Mouse (Mus musculus): ENCODE data around the gene Map2k5.

Gene Map2k5

DNA sequence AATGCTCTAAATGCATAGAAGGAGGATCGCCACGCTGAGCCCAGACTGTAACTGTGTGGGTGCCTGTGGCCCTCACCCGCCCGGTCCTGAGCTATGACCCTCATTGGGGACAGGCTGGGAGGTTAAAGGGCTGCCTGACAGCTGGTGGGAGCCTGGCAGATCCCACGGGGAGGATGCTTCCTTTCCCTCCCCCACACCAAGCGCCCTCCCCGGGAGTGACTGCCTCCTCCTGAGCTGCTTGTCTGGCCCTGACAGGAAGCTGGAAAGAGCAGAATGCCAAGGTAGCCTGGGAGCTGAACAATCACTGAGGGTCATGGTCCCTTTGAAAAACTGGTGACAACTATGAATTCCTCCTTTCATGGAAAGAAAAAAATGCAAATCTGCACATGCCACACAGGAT, 190.4 kb downstream of the Map2k5 start:
- DNase-seq (ENCODE audit: low read depth, low spot score): no peak

DNA sequence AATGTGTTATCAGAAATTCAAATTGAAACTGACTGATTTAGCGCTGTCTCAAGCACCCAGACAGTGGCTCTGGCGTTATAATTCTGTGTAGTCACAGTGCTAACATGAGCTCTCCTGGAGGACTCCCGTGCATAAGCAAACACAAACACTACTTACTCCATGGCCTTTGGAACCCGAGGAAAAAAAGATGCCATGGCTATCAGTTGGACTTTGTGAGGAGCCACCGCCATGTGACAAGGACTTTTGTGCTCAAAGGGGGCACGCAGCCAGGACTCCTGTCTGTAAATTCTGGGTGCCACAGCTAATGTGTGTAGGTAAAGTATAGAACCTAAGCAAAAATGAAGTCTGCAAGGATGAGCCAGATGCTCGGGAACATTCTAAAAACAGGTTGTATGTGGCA, 192.5 kb downstream of the Map2k5 start:
- no peak for DNase-seq (ENCODE audit: low read depth, low spot score)

DNA sequence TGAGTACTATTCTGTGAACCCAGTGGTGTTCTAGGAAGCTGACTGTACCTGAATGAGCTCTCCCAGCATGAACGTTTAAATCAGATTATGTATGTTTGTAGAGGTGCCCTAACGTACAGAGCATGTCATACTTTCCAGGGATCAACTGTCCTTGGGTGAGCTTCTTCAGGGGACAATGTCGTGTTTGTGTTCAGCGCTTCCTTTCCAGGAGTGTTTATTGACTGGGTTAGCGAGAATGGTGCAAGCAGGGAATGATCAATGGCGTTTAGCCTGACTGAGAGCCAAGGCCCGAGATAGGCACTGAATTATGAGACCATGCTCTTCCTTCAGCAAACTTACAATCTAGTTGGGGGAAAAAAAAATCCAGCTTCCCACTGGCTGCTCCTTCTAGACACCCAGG, 193.8 kb downstream of the Map2k5 start:
- DNase-seq (ENCODE audit: low read depth, low spot score): no peak

DNA sequence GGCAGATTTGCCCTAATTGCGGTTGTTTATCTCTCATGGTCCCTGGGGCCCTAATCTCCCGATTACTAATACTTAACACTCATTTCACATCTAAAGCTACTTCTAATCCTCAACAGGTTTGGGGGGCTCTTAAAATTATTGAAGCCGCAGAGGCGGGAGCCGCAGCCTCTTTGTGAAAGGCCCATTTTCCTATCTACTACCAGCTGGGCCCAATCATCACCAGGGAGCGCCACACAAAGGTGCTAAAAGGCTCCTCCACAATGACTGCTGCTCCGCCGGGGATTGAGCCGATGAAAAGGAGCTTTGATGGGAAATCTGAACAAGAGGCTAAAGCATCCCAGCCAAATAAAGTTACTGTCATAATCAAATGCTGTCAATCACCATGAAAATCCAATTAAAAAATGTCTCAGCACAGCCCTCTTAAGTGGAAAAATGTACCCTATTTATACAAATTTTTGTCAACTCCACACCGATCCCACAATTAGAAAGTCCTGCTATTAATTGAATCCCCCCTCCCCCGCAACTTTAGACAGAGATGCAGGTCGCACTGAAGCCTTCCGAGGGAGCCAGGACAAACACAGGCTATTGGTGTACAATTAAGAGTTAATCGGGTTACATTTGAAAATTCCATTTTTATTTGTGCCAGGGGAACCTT, 195.3 kb downstream of the Map2k5 start:
- no peak for DNase-seq (ENCODE audit: low read depth, low spot score)

DNA sequence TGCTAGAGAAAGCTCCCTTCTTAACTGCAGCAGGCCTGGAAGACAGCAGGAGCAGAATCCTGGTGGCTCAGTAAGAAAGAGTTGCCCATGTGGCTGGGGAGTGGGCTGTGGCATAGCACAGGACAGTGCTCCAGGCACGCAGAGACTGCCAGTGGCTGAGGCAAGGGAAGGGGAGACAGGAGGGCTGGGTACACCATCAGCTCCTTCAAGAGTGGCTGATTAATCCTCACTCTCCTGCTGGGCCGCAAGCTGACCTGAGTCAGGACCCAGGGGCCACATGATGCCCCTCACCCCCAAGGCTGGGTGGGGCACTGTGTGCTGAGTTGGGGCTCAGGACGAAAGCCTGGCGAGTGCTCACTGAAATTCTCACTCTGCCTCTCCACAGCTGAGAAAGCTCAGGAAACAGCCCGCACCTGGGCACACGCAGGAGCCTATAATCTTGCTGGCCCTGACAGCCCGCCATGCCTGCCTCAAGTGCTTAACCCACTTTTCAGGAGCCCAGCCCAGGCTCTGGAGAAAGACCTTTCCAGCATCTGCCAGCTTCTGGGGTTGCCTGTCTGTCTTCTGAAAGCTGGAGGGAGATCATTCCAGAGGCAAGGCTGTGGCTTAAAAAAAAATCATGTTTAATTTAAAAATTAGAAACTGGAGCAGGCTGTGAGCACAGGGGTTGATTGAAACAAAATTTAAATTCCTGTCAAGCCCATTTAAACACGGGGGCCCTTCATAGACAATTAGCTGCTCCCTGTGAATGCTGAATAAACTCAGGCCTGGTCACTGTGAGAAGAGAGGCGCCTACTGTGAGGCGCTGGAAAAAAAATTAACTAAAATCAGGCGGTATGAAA, 196.1 kb downstream of the Map2k5 start:
- DNase-seq (ENCODE audit: low read depth, low spot score): no peak

DNA sequence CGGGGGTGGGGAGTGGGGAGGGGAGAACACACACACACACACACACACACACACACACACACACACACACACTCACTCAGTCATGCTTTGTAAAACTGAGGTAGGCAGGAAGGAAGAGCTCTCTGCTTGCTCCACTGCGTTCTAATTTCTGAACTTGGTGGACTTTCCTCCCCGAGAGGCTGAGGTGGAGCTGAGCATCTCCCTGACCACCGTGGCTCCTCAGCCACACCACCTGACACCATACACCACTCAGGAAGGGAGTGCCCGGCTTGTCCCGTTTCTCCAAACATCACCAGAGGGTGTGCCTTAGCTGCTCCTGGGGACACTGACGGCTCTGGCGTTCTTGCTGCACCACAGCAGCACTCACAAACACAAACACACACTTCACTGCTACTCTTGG, 199.4 kb downstream of the Map2k5 start:
- DNase-seq (ENCODE audit: low read depth, low spot score): no peak

DNA sequence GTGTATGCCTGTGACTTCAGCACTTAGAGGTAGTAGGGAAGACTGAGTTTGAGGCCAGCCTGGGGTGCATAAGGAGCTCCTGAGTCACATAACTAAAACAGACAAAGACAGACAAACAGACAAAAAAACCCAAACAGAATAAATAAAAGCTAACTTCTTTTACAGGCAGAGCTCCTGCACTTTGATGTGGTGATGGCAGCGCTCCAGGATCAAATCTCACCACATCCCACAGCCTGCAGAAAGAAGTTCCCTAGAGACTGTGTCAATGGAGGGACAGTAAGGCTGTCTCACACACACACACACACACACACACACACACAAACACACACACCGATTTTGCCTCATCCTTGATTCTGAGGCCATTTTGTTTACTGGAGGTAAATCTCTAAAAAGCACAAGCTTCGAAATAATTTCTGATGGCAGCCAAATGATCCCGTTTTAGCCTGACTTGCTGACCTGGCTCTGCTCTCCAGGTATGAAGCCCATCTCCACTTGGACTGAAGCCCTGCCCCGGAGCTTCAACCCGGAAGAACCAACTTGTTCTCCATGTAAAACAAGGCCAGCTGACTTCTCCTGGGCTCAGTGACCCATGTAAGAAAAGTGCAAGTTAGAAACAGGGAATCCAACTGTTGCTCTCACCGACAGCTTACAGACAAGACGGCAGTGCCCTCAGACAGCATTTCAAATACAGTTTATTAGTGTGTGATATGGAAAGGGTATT, 203.5 kb downstream of the Map2k5 start:
- no peak for DNase-seq (ENCODE audit: low read depth, low spot score)

DNA sequence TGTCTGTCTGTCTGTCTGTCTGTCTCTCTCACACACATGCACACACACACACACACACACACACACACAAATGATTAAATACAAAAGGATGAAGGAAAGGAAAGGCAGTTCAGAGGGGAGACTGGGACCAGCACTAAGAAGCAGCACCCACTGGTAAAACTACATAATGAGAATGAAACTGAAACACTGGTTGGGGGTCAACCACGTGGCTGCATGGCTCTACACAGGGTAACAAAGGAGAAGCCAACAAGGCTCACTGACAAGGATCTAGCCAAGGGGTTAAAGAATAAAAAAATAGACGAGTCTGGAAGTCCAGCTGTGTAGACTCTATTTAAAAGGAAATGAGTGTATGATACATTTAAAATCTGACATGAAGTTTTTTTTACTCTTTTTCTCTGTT, 205.8 kb downstream of the Map2k5 start:
- no peak for DNase-seq (ENCODE audit: low read depth, low spot score)

DNA sequence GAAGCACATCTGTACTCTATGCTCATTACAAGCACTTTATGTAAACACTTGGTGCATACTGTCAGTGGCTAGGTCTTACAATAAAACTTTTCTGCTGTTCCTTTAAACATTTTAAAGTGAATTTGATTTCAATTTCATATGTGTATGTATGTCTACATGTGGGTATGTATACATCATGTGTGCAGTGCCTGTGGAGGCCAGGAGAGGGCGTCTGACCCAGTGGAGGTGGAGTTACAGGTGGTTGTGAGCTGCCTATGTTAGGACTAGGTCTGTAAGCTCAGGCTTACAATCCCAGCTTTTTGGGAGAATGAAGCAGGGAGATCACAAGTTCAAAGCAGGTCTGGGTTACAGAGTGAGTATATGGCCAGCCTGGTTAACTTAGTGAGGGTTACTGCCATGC, 208.6 kb downstream of the Map2k5 start:
- DNase-seq (ENCODE audit: low read depth, low spot score): no peak

DNA sequence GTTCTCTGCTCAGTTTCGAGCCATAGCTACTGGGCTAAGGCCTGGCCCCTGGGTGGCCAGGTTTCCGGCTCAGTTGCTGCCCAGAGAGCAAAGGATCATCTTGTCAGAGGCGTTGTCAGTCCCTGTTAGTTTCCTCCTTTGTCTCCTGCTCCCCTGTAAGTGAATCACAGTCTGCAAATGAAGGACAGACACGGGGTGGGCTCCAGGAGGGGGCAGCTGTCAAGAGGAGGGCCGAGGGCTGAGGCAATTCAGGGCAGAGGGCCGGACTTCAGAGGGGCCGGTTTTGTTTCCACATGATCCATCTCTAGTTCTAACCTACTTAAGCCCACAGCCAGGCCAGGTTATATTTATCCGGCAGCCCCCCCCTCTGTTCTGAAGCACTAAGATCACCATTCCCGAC, 212.6 kb downstream of the Map2k5 start:
- no peak for DNase-seq (ENCODE audit: low read depth, low spot score)

DNA sequence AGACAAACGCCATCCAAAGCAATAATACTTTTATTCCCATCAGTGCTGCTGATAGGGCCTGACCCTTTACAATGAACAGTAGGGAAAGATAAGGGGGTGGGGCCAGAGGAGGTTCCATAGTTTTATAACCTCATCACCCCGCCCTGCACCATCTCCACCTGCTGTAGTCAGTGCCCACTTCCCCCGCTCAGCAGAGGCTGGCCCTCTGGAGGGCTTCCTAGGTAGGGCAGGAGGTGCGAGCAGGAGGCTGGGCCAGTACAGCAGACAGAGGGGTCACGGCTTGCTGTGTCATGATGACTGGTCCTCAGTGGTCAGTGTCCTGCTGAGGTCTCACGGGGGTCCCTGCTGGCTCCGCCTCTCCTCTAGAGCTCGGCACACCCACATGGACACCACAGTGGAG, 213.9 kb downstream of the Map2k5 start:
- DNase-seq (ENCODE audit: low read depth, low spot score): no peak

DNA sequence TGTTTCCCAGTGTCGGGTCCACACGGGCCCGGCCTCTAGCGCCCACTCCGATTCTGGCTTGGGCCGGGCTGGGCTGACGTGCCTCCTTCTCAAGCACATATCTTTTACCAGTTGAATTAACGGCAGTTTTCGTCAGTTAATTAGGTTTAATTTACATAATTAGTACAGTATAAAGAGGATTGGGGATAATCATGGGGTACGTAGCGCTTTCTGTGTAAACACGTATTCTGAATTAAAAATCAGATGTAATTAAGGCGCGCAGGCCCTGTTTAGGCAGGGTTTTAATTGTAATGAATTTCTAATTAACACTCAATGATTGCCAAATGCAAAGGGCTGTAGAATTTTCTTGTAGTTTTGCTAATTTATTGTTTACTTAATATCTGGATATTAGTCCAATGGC, 225.8 kb downstream of the Map2k5 start:
- no peak for DNase-seq (ENCODE audit: low read depth, low spot score)

DNA sequence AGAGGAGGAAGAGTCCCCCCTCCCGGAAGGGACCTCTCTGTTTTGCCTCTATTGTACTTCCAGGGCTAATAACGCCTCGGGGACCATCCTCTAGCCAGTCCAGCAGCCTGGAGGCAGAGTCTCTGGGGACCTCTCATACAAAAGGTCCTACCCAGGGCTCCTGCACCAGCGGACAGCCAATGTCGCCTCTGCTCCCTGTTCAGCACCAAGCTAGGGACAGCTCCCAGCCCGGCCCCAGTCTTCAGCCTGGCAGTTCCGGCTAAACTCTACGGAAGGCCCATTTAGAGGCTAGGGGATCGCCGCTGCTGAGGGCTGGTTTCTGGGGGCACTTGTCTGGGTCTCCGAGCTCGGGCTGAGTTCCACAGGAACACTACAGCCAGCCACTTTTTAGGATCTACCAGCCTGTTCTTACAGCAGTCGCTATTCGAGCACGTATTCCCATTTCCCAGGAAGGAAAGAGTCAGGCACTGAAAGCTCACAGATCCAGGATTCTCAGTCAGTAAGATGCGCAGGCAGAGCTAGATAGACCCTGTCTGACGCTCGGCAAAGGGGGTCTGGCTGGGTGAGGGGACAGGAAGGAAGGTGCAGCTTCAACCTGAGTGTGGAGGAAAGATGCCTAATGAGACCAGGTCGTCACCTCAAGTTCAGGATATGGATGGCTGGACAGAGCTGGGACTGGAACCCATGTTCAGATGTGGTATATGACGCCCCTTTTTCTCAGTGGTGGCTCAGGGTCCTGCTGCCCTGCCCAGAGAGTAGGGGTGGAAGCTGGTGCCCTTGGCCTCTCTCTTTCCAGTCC, 226.4 kb downstream of the Map2k5 start:
- DNase-seq (ENCODE audit: low read depth, low spot score): no peak

DNA sequence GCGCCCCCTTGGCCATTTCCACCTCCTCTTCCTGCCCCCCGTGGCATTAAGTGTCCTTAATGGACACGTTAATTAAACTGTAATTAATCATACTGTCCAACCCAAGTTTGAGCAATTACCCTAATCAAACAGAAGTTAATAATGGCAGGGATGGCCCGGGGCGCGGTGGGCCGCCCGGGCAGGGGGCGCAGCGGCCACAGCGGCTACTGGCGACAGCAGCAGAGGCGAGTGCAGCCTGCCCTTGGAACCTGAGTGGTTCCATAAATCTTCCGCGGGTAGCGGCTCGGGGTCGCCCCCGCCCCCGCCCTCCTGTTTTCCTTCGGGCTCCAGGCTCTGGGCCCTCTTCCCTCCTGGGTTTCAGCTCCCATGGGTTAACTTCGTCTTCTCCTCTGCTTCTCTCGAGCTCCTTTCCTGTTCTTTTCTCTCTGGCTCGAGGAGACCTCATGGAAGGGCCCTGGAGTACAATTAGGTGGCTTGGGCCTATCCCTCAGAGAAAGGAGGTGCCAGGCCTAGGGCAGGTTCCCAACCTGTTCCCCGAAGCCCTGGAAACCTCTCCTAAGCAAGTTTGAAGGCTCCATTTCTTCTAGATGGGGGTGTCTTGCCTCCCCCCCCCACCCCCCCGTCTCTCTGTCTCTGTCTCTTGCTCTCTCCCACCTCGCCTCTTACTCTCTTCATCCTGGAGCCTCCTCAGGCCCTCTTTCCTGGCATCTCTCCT, 227.5 kb downstream of the Map2k5 start:
- DNase-seq (ENCODE audit: low read depth, low spot score): no peak

DNA sequence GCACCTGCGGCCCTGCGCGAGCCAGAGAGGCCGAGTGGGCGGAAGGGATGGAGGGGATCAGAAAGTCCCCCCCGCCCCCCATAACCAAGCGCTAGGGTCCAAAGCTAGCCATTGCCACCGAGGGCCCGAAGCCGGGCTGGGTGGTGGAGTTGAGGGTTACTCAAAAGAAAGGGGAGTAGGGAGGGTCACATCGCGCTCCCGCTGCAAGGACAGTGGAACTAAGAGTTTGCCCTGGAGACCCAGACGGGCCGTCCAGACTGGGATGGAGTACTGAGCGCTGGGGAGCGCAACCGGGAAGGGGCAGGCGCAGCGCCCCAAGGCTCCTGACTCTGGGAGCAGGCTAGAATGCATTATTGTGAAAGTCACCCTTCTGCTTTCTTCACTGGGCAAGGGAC, 228.3 kb downstream of the Map2k5 start:
- DNase-seq (ENCODE audit: low read depth, low spot score): no peak

DNA sequence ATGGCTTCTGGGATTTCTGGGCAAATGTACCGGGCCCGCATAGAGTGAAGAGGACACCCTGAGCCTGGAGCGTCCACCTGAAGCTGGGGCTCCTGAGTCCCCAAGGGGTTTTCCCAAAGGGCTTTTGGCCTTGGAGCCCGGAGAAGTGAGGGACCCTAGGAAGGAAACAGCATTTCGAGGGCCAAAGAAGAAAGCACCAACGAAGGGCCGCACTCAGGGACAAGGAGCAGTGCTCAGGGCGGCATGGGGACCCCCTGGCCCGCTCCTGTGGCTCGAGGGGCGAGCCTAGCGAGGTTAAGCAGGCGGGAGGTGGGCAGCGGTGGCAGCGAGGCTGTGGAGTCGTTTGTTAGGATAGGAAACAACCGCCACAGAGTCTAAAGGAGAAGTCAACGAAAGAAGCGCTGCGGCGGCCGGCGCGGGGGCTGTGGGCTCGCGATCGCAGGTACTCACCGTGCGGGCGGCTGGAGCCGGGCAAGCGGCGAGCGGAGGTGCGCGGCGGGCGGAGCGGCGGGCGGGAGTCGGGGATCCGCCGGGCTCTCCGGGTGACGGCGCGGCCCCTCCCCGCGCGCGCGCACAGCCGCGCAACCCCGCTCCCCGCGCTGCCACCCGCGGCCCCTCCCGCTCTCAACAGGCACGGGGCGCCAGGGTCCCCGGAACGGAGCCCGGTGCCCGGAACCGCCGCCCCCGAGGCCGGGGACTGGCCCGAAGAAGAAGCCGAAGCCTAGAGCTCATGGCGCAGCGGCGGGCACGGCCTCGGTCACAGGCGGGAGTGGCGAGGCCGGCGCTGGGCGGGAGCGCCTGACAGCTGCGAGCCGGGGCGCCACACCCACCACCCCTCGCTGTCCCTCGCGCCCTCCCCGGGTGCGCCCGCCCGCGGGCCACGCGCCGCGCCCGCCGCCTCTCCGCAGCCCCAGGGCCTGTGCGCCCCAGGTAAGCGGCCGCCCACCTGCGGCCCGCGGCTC, 229.0 kb downstream of the Map2k5 start, which contains the start of gene Skor1:
Gene Skor1, minus strand, starts transcription at position 552 of the 962 bp plus-strand sequence.
- no peak for DNase-seq (ENCODE audit: low read depth, low spot score)

DNA sequence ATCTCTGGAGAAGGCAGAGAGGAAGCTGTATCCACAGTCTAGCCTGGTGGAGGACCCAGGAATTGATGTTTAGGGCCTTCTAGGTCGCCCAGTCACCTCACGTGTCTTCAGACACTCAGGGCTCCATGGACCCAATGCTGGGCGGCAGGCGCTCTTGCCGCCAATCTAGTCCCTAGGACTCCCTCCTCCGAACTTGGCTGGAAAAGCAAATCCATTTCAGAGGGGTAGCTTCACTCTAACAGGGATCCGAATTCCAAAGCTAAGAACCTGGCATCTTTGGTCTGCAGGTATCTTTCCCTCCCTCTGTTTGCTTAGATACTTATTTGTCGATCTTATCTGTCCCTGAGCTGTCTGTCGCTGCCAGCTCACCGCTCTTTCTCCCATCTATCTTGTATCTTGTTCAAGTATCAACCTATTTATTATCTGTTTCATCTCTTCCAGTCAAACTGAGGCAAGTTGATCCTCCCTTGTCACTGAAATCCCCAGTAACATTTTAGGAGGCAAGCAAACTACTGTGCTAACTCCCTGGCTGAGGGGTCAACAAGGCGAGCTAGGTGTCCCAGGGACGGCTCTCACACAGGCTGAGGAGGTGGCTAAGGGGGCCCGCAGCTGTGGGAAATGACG, 229.8 kb downstream of the Map2k5 start:
- DNase-seq (ENCODE audit: low read depth, low spot score): no peak

DNA sequence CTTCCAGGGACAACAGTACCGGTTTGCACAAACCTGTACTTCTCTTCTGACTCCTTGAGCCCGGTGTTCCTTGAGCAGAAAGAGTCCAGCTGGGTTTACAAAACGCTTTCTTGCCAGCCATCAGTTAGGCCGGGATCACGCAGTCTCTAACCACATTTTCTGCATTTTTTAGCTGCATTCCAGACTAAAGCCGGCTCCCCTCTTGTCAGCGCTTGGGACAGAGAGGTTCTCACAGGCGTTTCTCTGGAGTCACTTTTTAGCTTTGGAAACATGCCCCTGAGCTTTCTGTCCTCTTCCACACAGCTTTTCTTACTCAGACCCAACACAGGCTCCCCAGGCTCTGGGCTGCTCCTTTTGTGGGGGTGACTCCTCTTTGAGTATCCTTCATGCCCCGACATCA, 230.4 kb downstream of the Map2k5 start:
- no peak for DNase-seq (ENCODE audit: low read depth, low spot score)

DNA sequence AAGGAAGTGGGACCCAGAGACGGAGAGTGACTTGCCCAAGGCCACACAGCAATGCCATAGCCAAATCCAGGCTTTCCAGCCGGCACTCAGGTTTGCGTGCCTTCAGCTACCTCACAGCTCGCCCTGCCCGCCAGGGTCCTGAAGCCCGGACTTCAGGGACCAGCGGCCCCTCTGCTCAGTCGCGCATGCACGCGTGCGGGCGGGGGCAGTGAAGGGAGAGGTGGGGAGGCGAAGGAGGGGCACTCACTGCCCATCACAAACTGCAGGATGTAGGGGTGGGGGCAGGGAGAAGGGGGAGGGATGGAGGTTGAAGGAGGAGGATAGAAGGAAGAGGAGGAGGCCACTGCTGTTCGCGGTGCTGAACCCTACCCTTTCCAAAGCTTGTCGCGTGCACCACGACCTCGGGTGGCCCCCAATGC, 230.8 kb downstream of the Map2k5 start:
- no peak for DNase-seq (ENCODE audit: low read depth, low spot score)

Data from WW6 (cell line).